Mouse (Mus musculus) testis, postnatal 14 days (tissue): ENCODE data around the gene Drd5.
A peak's percentile ranks its signal among the peaks of the same experiment; 100 is the strongest.

ENCODE experiments used
- DNase-seq: peaks from one replicate; pipeline ENCODE4 v3.0.0; 2021; ENCODE audit warnings: low spot score

Drd5 gene

DNA sequence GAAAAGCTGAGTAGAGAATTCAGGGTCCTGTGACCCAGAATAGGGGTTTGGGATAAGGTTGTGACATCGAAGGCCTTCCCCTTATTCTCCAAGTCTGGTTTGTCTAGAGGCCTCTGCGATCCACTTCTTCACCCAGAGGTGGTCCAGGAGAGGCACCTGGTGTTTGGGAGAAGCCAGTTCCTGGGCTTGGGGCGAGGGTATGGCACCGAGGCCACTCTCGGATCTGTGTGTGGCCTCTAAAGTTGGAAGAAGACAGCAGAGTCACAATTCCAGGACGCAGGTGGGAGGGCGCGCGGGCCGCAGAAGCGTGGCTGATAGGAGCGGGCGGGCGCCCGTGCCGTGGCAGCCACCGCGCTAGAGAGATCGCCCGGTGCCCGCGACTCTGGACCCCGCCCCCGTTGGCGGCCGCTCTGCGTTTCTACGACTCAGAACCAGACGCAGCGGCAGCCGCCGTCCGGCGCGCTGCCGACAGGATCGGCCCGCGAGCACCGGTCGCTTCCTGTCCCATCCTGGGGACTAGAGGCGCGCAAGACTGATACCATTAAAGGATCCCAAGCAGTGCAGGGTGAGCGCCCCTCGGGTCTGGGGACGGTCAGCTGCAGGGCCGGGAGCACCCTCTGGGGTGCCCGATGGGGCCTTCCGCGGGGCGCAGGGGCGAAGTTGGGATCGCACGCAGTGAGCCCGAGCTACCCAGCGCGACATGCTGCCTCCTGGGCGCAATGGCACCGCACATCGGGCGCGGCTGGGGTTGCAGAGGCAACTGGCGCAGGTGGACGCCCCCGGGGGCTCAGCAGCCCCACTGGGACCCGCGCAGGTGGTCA lies at the start of gene Drd5:
Gene Drd5 (plus strand): TSS at position 402 of the 821 bp plus-strand sequence.
- DNase-seq = no peak

DNA sequence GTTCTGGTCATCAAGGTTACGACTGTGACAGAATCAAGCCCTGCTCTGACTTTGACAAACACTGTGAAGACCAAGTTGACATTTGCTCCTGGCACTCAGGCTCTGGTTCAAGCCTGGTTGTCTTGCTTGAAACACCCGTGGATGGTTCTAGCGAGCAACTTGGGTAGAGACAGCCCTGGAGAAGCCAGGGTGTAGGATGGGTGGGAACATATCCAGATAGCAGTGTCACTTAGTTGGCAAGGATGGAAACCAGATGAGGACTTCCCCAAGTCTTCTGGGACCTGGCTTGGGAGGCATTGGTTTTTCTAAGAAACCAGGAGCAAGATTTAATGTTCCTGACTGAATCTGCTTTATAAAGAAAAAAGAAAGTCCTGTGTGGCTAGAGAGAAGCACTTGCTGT lies 48.2 kb upstream of the Drd5 start:
- no peak for DNase-seq

GRCm38 (mm10) chr5:38273831-38274230 lies 45.3 kb upstream of the Drd5 start:
- DNase-seq = no peak

GRCm38 (mm10) chr5:38275771-38276170 lies 43.4 kb upstream of the Drd5 start, which contains the start of gene Otop1:
Gene Otop1, plus strand, starts transcription at chr5:38275972.
- no peak for DNase-seq

DNA sequence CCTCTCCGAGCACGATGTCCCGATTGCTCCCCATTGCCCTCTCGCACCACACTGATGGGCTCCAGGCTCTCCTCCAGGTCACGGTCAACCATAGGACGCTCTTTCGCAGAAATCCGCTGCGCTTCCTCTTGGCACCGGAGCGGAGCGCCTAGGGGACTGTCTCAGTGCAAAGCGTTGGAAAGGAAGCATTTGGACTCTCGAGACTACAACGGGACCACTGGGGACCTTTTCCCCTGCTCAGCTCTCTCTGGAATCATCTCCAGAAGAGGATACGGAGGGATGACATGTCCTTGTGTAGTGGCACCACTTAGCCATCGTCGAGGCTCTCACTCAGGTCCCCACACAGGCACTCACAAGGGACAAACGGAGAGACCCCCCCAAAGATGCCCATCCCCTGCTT lies 42.7 kb upstream of the Drd5 start:
- DNase-seq = no peak

DNA sequence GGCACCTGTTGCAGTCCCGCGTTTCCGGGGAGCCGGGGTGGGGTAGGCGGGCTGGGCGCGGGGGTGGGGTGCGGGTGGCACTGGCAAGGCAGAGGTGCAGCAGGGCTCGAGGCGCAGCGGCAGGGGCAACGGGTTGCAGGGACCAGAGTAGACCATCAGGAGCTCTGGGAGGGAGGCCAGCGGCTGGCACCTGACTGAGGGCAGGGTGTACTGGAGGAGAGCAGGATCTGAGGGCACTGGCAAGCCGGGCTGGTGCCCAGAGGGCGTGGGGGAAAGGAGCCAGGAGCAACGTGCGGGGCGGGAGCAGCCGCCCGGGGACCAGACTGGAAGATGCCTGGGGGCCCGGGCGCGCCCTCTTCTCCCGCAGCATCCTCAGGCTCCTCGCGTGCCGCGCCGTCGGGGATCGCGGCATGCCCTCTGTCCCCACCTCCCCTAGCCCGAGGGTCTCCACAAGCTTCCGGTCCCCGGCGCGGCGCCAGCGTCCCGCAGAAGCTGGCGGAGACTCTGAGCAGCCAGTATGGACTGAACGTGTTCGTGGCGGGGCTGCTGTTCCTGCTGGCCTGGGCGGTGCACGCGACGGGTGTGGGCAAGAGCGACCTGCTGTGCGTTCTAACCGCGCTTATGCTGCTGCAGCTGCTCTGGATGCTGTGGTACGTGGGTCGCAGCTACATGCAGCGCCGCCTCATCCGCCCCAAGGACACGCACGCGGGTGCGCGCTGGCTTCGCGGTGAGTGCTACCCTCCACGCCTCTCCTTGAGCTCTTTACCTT lies 41.9 kb upstream of the Drd5 start:
- DNase-seq = peak; percentile 15

GRCm38 (mm10) chr5:38277936-38278600 lies 41.1 kb upstream of the Drd5 start:
- DNase-seq = no peak

DNA sequence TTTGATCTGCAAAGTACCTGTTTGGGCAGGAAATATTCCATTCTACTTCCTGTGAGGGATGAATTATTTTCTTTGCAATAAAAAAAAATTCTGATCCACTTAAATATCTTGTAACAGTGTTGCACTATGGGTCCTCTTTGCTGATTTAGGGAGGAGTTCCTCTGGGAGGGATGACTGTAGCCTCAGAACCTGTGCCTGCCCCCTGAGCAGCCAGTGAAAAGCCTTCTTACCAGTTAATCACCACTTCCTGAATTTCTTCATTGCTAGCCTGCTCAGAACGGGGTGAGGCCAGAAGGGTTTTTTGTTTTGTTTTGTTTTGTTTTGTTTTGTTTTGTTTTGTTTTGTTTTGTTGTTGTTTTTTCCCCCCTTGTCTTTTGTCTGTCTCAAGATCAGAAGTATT lies 39.1 kb upstream of the Drd5 start:
- no peak for DNase-seq

GRCm38 (mm10) chr5:38285724-38286123 lies 33.4 kb upstream of the Drd5 start:
- DNase-seq = no peak

DNA sequence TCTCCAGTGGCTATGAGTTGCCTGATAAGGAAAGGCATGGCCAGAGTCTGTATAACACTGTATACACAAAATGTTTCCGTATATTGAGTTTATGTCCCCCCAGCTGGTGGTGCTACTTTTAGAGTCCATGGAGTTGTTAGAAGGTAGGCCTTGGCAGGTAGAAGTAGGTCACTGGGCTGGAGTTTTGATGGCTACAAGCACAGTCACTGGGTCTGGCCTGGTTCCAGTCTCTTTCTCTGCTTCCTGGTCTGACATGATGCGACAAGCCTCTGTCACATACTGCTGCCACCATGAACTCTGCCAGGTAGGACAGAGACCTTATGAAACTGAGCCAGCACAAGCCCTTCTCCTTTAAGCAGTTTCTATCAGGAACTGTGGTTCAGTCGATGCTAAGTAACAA lies 30.7 kb upstream of the Drd5 start:
- no peak for DNase-seq

DNA sequence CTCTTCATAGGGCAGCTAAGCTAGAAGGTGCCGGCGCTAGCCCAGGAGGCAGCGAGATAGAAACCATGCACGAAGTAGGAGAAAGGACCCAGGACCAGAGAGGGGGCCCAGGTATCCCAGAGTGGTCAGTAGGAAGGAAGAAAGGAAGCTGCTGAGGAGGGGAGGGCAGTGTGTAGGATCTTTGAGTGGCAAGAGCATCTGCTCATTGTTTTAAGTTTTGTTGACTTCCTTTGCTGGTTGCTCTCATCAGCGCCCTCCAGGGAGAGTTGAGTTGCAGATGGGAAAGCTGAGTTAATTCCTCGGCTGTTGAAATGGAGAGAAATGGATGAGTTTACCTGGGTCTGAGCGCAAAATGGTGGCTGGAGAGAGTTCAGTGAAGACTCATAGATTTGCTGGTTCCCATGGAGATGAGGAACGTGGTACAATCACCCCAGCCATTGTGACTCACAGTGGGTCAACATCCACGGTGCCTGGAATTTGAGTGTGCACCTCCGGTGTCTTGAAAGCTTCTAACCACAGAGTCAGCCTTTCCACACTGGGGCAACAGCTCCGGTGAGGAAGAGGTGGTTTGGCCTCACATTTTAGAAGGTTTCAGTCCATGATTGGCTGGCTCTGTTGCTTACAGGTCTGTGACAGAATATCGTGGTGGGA lies 17.3 kb upstream of the Drd5 start:
- DNase-seq = no peak

DNA sequence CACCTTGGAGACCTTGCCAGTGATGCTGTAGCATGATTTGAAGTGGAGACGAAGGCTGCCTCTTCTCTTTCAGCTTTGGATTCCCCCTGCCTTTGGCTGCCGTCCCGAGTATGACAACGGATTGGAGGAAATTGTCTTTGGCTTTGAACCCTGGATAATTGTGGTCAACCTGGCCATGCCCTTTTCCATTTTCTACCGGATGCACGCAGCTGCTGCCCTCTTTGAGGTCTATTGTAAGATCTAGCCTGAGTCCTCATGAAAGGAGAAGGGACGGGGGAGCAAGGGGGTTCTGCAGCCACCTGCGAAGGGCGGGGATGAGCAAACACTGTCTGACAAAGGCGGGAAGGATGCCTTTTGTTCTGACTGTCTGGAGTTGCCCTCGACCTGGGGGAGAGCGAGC lies 16.5 kb upstream of the Drd5 start:
- no peak for DNase-seq

DNA sequence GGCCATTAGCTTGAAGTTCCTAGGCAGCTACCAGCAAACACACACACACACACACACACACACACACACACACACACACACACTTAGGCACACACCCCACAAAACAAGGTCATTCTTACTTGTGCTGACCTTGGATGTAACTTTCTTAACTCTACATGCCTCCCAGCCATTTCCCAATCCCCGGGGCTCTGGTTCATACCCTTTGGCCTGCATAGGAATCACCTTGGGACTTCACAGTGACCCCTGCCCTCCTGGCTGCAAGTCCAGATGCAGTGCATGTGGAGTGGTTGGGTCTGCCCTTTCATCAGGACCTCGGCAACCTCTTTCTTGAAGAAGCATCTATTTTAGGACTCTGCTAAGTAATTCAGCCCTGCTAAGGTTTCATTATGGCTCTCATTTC lies 13.9 kb upstream of the Drd5 start:
- no peak for DNase-seq

GRCm38 (mm10) chr5:38307255-38308101 lies 11.7 kb upstream of the Drd5 start:
- peak; percentile 84 for DNase-seq

DNA sequence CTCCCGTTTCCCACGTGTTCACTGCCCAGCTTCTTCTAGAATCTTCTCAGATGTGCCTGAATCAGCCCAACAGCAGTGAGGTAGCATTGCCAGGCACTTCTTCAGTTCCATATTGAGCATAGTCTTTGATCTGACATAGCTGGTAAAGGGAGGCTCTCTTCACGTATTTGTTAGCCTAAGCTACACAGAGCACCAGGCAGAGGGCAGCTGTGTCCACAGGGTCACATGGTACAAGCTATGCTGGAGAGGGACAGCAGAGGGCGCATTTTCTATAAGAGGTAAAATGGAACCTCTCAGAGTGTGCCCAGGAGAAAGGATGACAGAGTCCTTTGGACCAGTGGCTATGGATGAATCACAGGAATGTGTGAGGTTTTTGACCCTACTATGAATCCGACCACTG lies 10.3 kb upstream of the Drd5 start:
- DNase-seq = no peak

DNA sequence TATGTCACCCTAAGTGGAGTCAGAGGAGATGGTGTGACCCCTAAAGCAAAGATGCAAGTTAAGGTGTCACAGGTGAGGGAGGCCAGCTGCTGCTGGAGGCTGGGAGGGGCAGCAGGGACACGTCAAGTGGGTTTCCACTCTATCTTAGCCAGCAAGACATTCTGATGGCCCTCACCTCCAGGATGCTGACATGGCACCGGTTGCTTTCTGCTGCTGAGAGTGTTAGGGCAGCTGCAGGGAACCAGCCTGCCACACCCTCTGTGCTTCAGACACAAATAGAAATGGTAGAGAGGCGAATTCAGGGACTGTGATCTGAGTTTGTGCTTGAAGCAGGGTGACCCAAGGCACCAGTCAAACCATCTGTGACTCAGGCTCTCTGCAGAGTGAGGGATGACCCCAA lies 9.4 kb upstream of the Drd5 start:
- DNase-seq = no peak

GRCm38 (mm10) chr5:38333381-38333780 lies 14.2 kb downstream of the Drd5 start:
- no peak for DNase-seq

- DNase-seq = no peak
Measured at GRCm38 (mm10) chr5:38334582-38334981, 15.4 kb downstream of the Drd5 start.

DNA sequence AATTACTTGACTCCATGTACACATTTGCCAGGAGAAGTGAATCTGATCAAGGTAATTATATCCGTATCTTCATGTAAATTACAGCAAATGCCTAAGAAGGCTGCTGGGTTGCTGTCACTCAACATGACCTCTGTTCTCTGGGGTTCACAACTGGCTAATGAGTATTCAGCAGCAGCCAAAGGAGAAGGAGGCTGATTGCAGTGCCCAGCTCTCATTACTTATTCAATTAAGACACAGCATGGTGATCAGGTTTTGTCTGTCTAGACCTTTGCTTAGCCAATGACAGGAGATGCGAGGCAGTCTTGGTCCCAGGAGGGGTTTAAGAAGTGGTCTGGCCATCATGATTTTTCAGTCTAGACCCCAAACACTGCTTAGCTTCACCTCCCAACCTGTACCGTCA lies 23.9 kb downstream of the Drd5 start:
- no peak for DNase-seq

GRCm38 (mm10) chr5:38346646-38347432 lies 27.7 kb downstream of the Drd5 start:
- peak; percentile 12 for DNase-seq
